Mouse (Mus musculus): ENCODE measurements at regions not wholly inside any gene's neighbourhood (a gene's known extent, or its start where the extent isn't known, plus 50 kb on each side); places are given as distances from the start of the nearest gene placed in this dataset.

- no peaks in the 10 kb centered on the region for H3K27me3 ChIP-seq (replicated peaks)
- WGBS: 81% methylated on average over 1 of the region's 1 CpGs
- ATAC-seq (ENCODE audit: extremely low read depth, insufficient number of reproducible peaks, low FRiP score, low TSS enrichment): no peak
Measured at GRCm38 (mm10) chr5:49645781-49646180, 121.1 kb upstream of the Kcnip4 start.

GRCm38 (mm10) chr5:49644606-49645005 lies 119.9 kb upstream of the Kcnip4 start:
- ATAC-seq (ENCODE audit: extremely low read depth, insufficient number of reproducible peaks, low FRiP score, low TSS enrichment): no peak
- H3K4me1 ChIP-seq: no peaks in the 10 kb centered on the region
- H3K27ac ChIP-seq (replicated peaks): no peak overlapping the region
- no peaks in the 10 kb centered on the region for H3K27me3 ChIP-seq (replicated peaks)
- H3K4me2 ChIP-seq: no peak overlapping the region
- no peaks in the 10 kb centered on the region for H3K9me3 ChIP-seq
- H3K9ac ChIP-seq: no peak overlapping the region
- no peaks in the 10 kb centered on the region for H3K36me3 ChIP-seq
- WGBS: 78% methylated on average over 2 of the region's 2 CpGs
- no peak overlapping the region for H3K4me3 ChIP-seq

More at GRCm38 (mm10) chr5:49645781-49646180, 121.1 kb upstream of the Kcnip4 start:
- no peak overlapping the region for H3K9ac ChIP-seq
- H3K27ac ChIP-seq (replicated peaks): no peak overlapping the region
- H3K4me1 ChIP-seq: no peaks in the 10 kb centered on the region
- no peaks in the 10 kb centered on the region for H3K9me3 ChIP-seq
- no peak overlapping the region for H3K4me2 ChIP-seq
- H3K36me3 ChIP-seq: no peaks in the 10 kb centered on the region
- no peak overlapping the region for H3K4me3 ChIP-seq

- Histone ChIP-seq H3K4me3 (no peak overlapping the region), H3K27ac (replicated peaks) (no peak overlapping the region), H3K4me1 (no peaks in the 10 kb centered on the region), H3K4me2 (no peak overlapping the region), H3K36me3 (no peaks in the 10 kb centered on the region), H3K9ac (no peak overlapping the region), H3K9me3 (no peaks in the 10 kb centered on the region), H3K27me3 (replicated peaks) (no peaks in the 10 kb centered on the region)
- WGBS: 68% methylated on average over 2 of the region's 2 CpGs
- ATAC-seq (ENCODE audit: extremely low read depth, insufficient number of reproducible peaks, low FRiP score, low TSS enrichment): no peak
Measured at GRCm38 (mm10) chr5:49642439-49642838, 117.7 kb upstream of the Kcnip4 start.

GRCm38 (mm10) chr5:49641206-49641830 lies 116.6 kb upstream of the Kcnip4 start:
- H3K9me3 ChIP-seq: no peaks in the 10 kb centered on the region
- H3K9ac ChIP-seq: no peak overlapping the region
- no peak overlapping the region for H3K27ac ChIP-seq (replicated peaks)
- H3K4me1 ChIP-seq: no peaks in the 10 kb centered on the region
- no peak overlapping the region for H3K4me3 ChIP-seq
- ATAC-seq (ENCODE audit: extremely low read depth, insufficient number of reproducible peaks, low FRiP score, low TSS enrichment): no peak
- H3K36me3 ChIP-seq: no peaks in the 10 kb centered on the region
- no peaks in the 10 kb centered on the region for H3K27me3 ChIP-seq (replicated peaks)
- no peak overlapping the region for H3K4me2 ChIP-seq
- 81% methylated on average over 12 of the region's 12 CpGs for WGBS

GRCm38 (mm10) chr5:49639637-49640036 lies 114.9 kb upstream of the Kcnip4 start:
- H3K4me1 ChIP-seq: no peaks in the 10 kb centered on the region
- no peaks in the 10 kb centered on the region for H3K36me3 ChIP-seq
- no peak overlapping the region for H3K9ac ChIP-seq
- no peak overlapping the region for H3K27ac ChIP-seq (replicated peaks)
- H3K9me3 ChIP-seq: no peaks in the 10 kb centered on the region
- no peak overlapping the region for H3K4me3 ChIP-seq
- WGBS: 71% methylated on average over 4 of the region's 4 CpGs
- no peaks in the 10 kb centered on the region for H3K27me3 ChIP-seq (replicated peaks)
- ATAC-seq (ENCODE audit: extremely low read depth, insufficient number of reproducible peaks, low FRiP score, low TSS enrichment): no peak
- no peak overlapping the region for H3K4me2 ChIP-seq

- no peak overlapping the region for H3K9ac ChIP-seq
- 84% methylated on average over 1 of the region's 1 CpGs for WGBS
- no peaks in the 10 kb centered on the region for H3K27me3 ChIP-seq (replicated peaks)
- H3K36me3 ChIP-seq: no peaks in the 10 kb centered on the region
- H3K9me3 ChIP-seq: no peaks in the 10 kb centered on the region
- no peak overlapping the region for H3K4me3 ChIP-seq
- no peak overlapping the region for H3K27ac ChIP-seq (replicated peaks)
- H3K4me1 ChIP-seq: no peaks in the 10 kb centered on the region
- no peak overlapping the region for H3K4me2 ChIP-seq
- ATAC-seq (ENCODE audit: extremely low read depth, insufficient number of reproducible peaks, low FRiP score, low TSS enrichment): no peak
Measured at GRCm38 (mm10) chr5:49620152-49620551, 95.4 kb upstream of the Kcnip4 start.

- ATAC-seq (ENCODE audit: extremely low read depth, insufficient number of reproducible peaks, low FRiP score, low TSS enrichment): no peak
- no peak overlapping the region for H3K9ac ChIP-seq
- H3K4me3 ChIP-seq: no peak overlapping the region
- no peak overlapping the region for H3K4me2 ChIP-seq
- H3K27me3 ChIP-seq (replicated peaks): no peaks in the 10 kb centered on the region
- WGBS: 27% methylated on average over 1 of the region's 1 CpGs
- H3K9me3 ChIP-seq: no peaks in the 10 kb centered on the region
- H3K4me1 ChIP-seq: no peaks in the 10 kb centered on the region
- H3K27ac ChIP-seq (replicated peaks): no peak overlapping the region
- no peaks in the 10 kb centered on the region for H3K36me3 ChIP-seq
Measured at GRCm38 (mm10) chr5:49606761-49607160, 82.1 kb upstream of the Kcnip4 start.

- Histone ChIP-seq H3K27me3 (replicated peaks) (no peaks in the 10 kb centered on the region), H3K9me3 (no peaks in the 10 kb centered on the region), H3K27ac (replicated peaks) (no peak overlapping the region), H3K4me2 (no peak overlapping the region), H3K36me3 (no peaks in the 10 kb centered on the region), H3K4me3 (no peak overlapping the region), H3K4me1 (no peaks in the 10 kb centered on the region), H3K9ac (no peak overlapping the region)
- ATAC-seq (ENCODE audit: extremely low read depth, insufficient number of reproducible peaks, low FRiP score, low TSS enrichment): no peak
- WGBS: 74% methylated on average over 3 of the region's 3 CpGs
Measured at GRCm38 (mm10) chr5:49580777-49581176, 56.1 kb upstream of the Kcnip4 start.

- Histone ChIP-seq H3K4me1 (no peaks in the 10 kb centered on the region), H3K4me2 (no peak overlapping the region), H3K9ac (no peak overlapping the region), H3K27ac (replicated peaks) (no peak overlapping the region), H3K36me3 (no peaks in the 10 kb centered on the region), H3K4me3 (no peak overlapping the region), H3K9me3 (no peaks in the 10 kb centered on the region), H3K27me3 (replicated peaks) (no peaks in the 10 kb centered on the region)
- ATAC-seq (ENCODE audit: extremely low read depth, insufficient number of reproducible peaks, low FRiP score, low TSS enrichment): no peak
- 38% methylated on average over 2 of the region's 2 CpGs for WGBS
Measured at GRCm38 (mm10) chr5:49575901-49576300, 51.2 kb upstream of the Kcnip4 start.

Measured in heart, embryonic 13.5 days (tissue).